Mouse (Mus musculus): ENCODE data around the gene Zfp335. TPM values are rescaled to one million over a fixed set of nuclear protein-coding genes. Genes with fewer than 3 reads are reported as not detected.
"Not testable (repeated sequence)": the region's sequence is repeated elsewhere in the genome, so short reads cannot be mapped to it uniquely, and the experiment has no call there.

Zfp335 gene
- total RNA-seq, 2 experiments from 2014 or later, result 20.7 to 21.7 TPM

- DNase-seq (ENCODE audit: low spot score in 2 of 2), result no peak
These were observed 15.7 kb downstream of the Zfp335 start for GRCm38 (mm10) chr2:164895885-164896284.

GRCm38 (mm10) chr2:164894644-164895043, 16.9 kb downstream of the Zfp335 start:
- DNase-seq (ENCODE audit: low spot score in 2 of 2), result no peak

- DNase-seq (ENCODE audit: low spot score in 2 of 2), result no peak
These were observed 17.5 kb downstream of the Zfp335 start for GRCm38 (mm10) chr2:164894048-164894447.

- no peak for DNase-seq (ENCODE audit: low spot score in 2 of 2)
These were observed 18.8 kb downstream of the Zfp335 start for GRCm38 (mm10) chr2:164892696-164893216.

GRCm38 (mm10) chr2:164891908-164892695, 19.5 kb downstream of the Zfp335 start:
- DNase-seq (ENCODE audit: low spot score in 2 of 2), result no peak

GRCm38 (mm10) chr2:164891056-164891834, 20.3 kb downstream of the Zfp335 start:
- DNase-seq (ENCODE audit: low spot score in 2 of 2), result no peak

- DNase-seq (ENCODE audit: low spot score in 2 of 2), result no peak
These were observed 21.0 kb downstream of the Zfp335 start for GRCm38 (mm10) chr2:164890411-164891049.

GRCm38 (mm10) chr2:164889960-164890359, 21.6 kb downstream of the Zfp335 start:
- DNase-seq (ENCODE audit: low spot score in 2 of 2), result no peak

GRCm38 (mm10) chr2:164888996-164889395, 22.6 kb downstream of the Zfp335 start:
- DNase-seq (ENCODE audit: low spot score in 2 of 2), result no peak

- no peak for DNase-seq (ENCODE audit: low spot score in 2 of 2)
These were observed 24.9 kb downstream of the Zfp335 start for GRCm38 (mm10) chr2:164886617-164887016.

- DNase-seq (ENCODE audit: low spot score in 2 of 2), result peak; percentile 50 to 54
These were observed 25.8 kb downstream of the Zfp335 start for GRCm38 (mm10) chr2:164885788-164886187.

GRCm38 (mm10) chr2:164882619-164883018, 28.9 kb downstream of the Zfp335 start:
- no peak for DNase-seq (ENCODE audit: low spot score in 2 of 2)

GRCm38 (mm10) chr2:164879568-164880277, 31.8 kb downstream of the Zfp335 start:
- DNase-seq (ENCODE audit: low spot score in 2 of 2), result peak; percentile 89

GRCm38 (mm10) chr2:164879228-164879567, 32.4 kb downstream of the Zfp335 start, which contains the start of gene Pcif1:
TSS of gene Pcif1 (plus strand) at chr2:164879304.
- DNase-seq (ENCODE audit: low spot score in 2 of 2), result peak; percentile 91 to 96

GRCm38 (mm10) chr2:164878509-164879227, 32.9 kb downstream of the Zfp335 start:
- no peak for DNase-seq (ENCODE audit: low spot score in 2 of 2)

- DNase-seq (ENCODE audit: low spot score in 2 of 2), result not testable (repeated sequence)
These were observed 34.0 kb downstream of the Zfp335 start for GRCm38 (mm10) chr2:164877376-164878215.

GRCm38 (mm10) chr2:164875648-164876047, 35.9 kb downstream of the Zfp335 start:
- not testable (repeated sequence) for DNase-seq (ENCODE audit: low spot score in 2 of 2)

- DNase-seq (ENCODE audit: low spot score in 2 of 2), result no peak
These were observed 37.3 kb downstream of the Zfp335 start for GRCm38 (mm10) chr2:164874239-164874769.

- DNase-seq (ENCODE audit: low spot score in 2 of 2), result no peak
These were observed 37.9 kb downstream of the Zfp335 start for GRCm38 (mm10) chr2:164873621-164874020.

Data from adrenal gland, postnatal 4 days (tissue).